15 mouse cellular contexts compared by ENCODE assay signal in the genomic region with DNA sequence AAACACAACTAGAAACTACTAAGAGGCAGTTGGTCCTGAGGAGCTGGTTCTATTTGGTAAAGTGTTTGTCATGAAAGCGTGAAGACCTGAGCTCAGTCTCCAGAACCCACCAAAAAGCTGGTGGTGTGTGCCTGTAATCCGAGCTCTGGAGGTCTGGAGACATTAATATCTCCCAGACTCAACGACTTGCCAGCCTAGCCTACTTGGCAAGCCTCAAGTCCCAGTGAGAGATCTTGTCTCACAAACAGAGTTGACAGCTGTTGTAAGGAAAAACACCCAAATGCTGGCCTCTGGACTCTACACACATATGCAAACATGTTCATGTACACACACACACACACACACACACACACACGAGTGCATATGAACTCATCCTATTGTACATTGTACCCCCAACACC.
"Had no signal": no experiment of that assay in that cellular context is flagged by ENCODE, and none has a peak within 500 bp of the region (broad histone marks: within the 10 kb centered on the region; RNA-seq: fewer than 3 reads in every experiment).

No protein-coding gene starts in this region.

- DNase-seq: liver, postnatal 0 days; lung, adult 2 months; lung, postnatal 36 days; right cerebral cortex, postnatal 14 days; thymus, adult 2 months; thymus, postnatal 25 days; thymus, postnatal 4 days had no signal

- H3K4me3 ChIP-seq: lung, embryonic 15.5 days; megakaryocyte, embryonic 14.5 days; midbrain, embryonic 13.5 days; midbrain, embryonic 15.5 days; neural tube, embryonic 12.5 days; stomach, embryonic 15.5 days had no signal

- H3K27ac ChIP-seq: lung, embryonic 15.5 days; macrophage; midbrain, embryonic 13.5 days; midbrain, embryonic 15.5 days; neural tube, embryonic 12.5 days; stomach, embryonic 15.5 days; stomach, postnatal 0 days had no signal
